Mouse (Mus musculus) stomach, embryonic 15.5 days (tissue): Measurements from ENCODE around the gene Mlxip. TPM values are rescaled to one million over a fixed set of nuclear protein-coding genes. Genes with fewer than 3 reads are reported as not detected.
A peak's percentile ranks its signal among the peaks of the same experiment; 100 is the strongest.

ENCODE experiments used
- ATAC-seq: fragments of 200-750 bp; cut with Nextera tagmentation; 2 replicates; pipeline ENCODE4 v1.8.0; 2017; ENCODE audit warnings: low read depth, moderate number of reproducible peaks, moderate TSS enrichment; ENCODE audit not compliant: insufficient read depth, low FRiP score
- H3K27ac ChIP-seq: fragments of 300-500 bp; sonication (generic); 2 replicates; pipeline ENCODE4 v1.5.1; 2015; ENCODE audit warnings: mild to moderate bottlenecking, inconsistent platforms
- H3K27me3 ChIP-seq: fragments of 300-500 bp; sonication (generic); replicated peaks from 2 replicates; pipeline ENCODE4 v1.6.1; 2015; ENCODE audit warnings: inconsistent platforms
- H3K36me3 ChIP-seq: fragments of 300-500 bp; sonication (generic); 2 replicates; pipeline ENCODE4 v1.6.1; 2015; ENCODE audit warnings: inconsistent platforms
- H3K4me1 ChIP-seq: fragments of 300-500 bp; sonication (generic); 2 replicates; pipeline ENCODE4 v1.6.1; 2015; ENCODE audit warnings: inconsistent platforms
- H3K4me2 ChIP-seq: fragments of 300-500 bp; sonication (generic); 2 replicates; pipeline ENCODE4 v1.6.1; 2015; ENCODE audit warnings: mild to moderate bottlenecking, inconsistent platforms
- H3K4me3 ChIP-seq: fragments of 300-500 bp; sonication (generic); replicated peaks from 2 replicates; pipeline ENCODE4 v1.5.1; 2015; ENCODE audit warnings: inconsistent platforms
- H3K9ac ChIP-seq: fragments of 300-500 bp; sonication (generic); 2 replicates; pipeline ENCODE4 v1.6.1; 2015; ENCODE audit warnings: inconsistent platforms
- H3K9me3 ChIP-seq: fragments of 300-500 bp; sonication (generic); 2 replicates; pipeline ENCODE4 v1.6.1; 2016; ENCODE audit warnings: inconsistent platforms
- WGBS: fragments of 180-500 bp; shearing (Covaris S2); methylation state at CpG from one replicate; pipeline ENCODE4 v1.1.7; 2015; 5-methylcytosine and 5-hydroxymethylcytosine counted together
- polyA plus RNA-seq: library from polyadenylated mRNA; unstranded; fragments of >200 nt; fragmentation: Nextera tagmentation; extraction: Ambion mirVana; gene quantifications from 2 replicates; pipeline ENCODE4 v1.2.1, GENCODE M21; 2015

Mlxip gene
- polyA plus RNA-seq, 1 experiment from 2014 or later: 19.1 TPM

- Histone ChIP-seq H3K36me3 (no peaks in the 10 kb centered on the region; the same call in 1 of the 2 replicates), H3K4me3 (no peak overlapping the region), H3K27ac (no peak overlapping the region), H3K4me1 (0 out of 2 replicates have a peak, but pooled peaks cover 9% of the 10 kb centered on the region), H3K9ac (no peak overlapping the region), H3K9me3 (no peaks in the 10 kb centered on the region), H3K27me3 (no peaks in the 10 kb centered on the region), H3K4me2 (no peak overlapping the region)
- 75% methylated on average over 2 of the region's 2 CpGs for WGBS
- ATAC-seq: no peak
These were observed 19.3 kb downstream of the Mlxip start for GRCm38 (mm10) chr5:123413866-123414363.

GRCm38 (mm10) chr5:123416149-123416548, 21.6 kb downstream of the Mlxip start:
- Histone ChIP-seq H3K4me2 (no peak overlapping the region), H3K4me3 (no peak overlapping the region), H3K9ac (no peak overlapping the region), H3K36me3 (no peaks in the 10 kb centered on the region), H3K4me1 (0 out of 2 replicates have a peak, but pooled peaks cover 11% of the 10 kb centered on the region), H3K27ac (0 out of 2 replicates have a peak overlapping the region, but pooled peaks have one; percentile 36), H3K27me3 (no peaks in the 10 kb centered on the region), H3K9me3 (no peaks in the 10 kb centered on the region)
- peak; percentile 73 for ATAC-seq
- 63% methylated on average over 3 of the region's 3 CpGs for WGBS

- WGBS: 68% methylated on average over 8 of the region's 8 CpGs
- no peak overlapping the region for H3K4me3 ChIP-seq
- no peaks in the 10 kb centered on the region for H3K27me3 ChIP-seq
- no peak overlapping the region for H3K9ac ChIP-seq
- ATAC-seq: no peak
- H3K4me1 ChIP-seq: 0 out of 2 replicates have a peak, but pooled peaks cover 11% of the 10 kb centered on the region
- no peaks in the 10 kb centered on the region for H3K36me3 ChIP-seq
- no peaks in the 10 kb centered on the region for H3K9me3 ChIP-seq
- H3K4me2 ChIP-seq: no peak overlapping the region
- peak overlapping the region; percentile 36; the same call in 1 of the 2 replicates for H3K27ac ChIP-seq
These were observed 22.2 kb downstream of the Mlxip start for GRCm38 (mm10) chr5:123416566-123417518.

DNA sequence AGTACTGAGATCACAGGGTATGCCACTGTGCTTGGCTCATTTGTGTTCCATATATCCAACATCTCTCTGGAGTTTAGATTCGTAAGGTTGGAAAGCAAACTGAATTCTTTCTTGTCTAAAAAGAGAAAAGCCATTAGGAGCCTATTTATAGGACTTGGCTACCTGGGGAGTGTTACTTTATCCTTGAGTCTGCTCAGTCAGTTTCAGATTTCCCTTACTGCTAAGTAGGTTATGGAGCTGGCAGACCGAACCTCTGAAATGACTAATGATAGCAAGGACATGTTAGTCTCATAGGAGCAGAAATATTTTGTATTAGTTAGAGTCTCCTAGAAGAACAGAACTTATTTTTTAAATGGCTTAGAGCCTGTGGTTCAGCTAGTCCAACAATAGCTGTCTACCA, 29.3 kb downstream of the Mlxip start:
- ATAC-seq: no peak
- WGBS: 36% methylated on average over 2 of the region's 2 CpGs

DNA sequence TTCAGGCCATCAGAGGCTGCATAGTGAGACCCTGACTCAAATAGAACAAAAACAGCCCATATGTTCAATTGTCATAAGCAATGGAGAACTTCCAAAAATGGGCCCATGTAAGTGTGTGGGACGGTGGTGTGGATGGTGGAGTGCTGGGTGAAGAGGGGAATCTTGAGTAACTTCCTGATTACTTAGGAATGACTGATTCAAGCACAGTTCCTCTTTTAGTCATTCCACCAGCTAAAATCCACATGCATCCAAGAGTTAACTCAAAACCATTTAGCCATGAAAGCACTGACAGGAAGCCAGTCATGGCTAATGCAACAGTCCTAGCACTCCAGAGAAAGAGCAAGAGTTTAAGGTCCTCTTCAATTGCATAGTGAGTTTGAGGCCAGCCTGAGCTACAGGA, 33.0 kb downstream of the Mlxip start:
- WGBS: 88% methylated on average over 1 of the region's 1 CpGs
- Histone ChIP-seq H3K9me3 (no peaks in the 10 kb centered on the region), H3K9ac (no peak overlapping the region), H3K36me3 (peaks cover 4% of the 10 kb centered on the region; the same call in 1 of the 2 replicates), H3K4me3 (no peak overlapping the region), H3K27ac (no peak overlapping the region), H3K4me1 (peaks cover 5% of the 10 kb centered on the region; the same call in 1 of the 2 replicates), H3K4me2 (no peak overlapping the region), H3K27me3 (no peaks in the 10 kb centered on the region)
- no peak for ATAC-seq

More for the DNA sequence above, 29.3 kb downstream of the Mlxip start:
- Histone ChIP-seq H3K36me3 (peaks cover 4% of the 10 kb centered on the region; the same call in 1 of the 2 replicates), H3K4me1 (0 out of 2 replicates have a peak, but pooled peaks cover 2% of the 10 kb centered on the region), H3K4me2 (no peak overlapping the region), H3K9ac (no peak overlapping the region), H3K9me3 (no peaks in the 10 kb centered on the region), H3K27me3 (no peaks in the 10 kb centered on the region), H3K4me3 (no peak overlapping the region), H3K27ac (no peak overlapping the region)

DNA sequence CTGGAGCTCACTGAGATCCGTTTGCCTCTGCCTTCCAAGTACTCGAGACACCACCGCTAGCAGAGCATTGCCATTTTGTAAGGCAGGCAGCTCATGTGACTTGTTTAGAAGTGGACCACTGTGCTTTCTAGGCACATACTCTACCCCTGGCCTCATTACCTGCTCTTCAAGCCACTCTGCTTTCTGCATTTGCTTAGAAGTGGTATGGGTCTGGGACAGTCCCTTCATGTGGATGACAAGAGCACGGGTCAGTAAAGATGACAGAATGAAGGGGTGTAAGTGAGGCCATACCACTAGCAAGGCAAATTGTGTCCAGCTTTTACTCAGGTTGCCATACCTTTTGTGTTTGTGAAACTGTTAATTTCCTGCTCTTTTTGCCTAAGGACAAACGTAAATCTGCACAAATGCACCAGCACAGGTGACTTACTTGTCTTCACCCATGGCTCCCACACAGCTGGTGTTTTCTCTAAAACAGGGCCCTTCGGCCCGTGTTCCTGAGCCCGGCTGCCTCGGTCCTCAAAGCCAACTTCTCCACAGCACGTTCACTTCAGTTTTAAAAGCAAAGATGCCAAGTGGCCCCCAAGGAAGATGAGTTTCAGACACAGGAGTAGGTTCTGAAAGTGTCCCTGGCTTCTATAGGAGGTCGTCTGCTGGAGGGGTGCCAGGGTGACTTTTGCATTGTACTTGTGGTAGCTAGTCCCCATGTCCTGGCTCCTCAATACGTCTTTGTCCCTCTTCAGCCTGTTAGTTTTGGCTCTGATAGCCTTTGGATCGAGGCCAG, 37.1 kb downstream of the Mlxip start:
- Histone ChIP-seq H3K36me3 (peaks cover 2% of the 10 kb centered on the region; the same call in 1 of the 2 replicates), H3K4me1 (peaks cover 18% of the 10 kb centered on the region), H3K4me3 (no peak overlapping the region), H3K9me3 (no peaks in the 10 kb centered on the region), H3K4me2 (no peak overlapping the region), H3K27me3 (no peaks in the 10 kb centered on the region), H3K27ac (peak overlapping the region; percentile 41; the same call in 1 of the 2 replicates), H3K9ac (no peak overlapping the region)
- 73% methylated on average over 13 of the region's 13 CpGs for WGBS
- ATAC-seq: no peak

- ATAC-seq: no peak
- Histone ChIP-seq H3K4me3 (no peak overlapping the region), H3K9ac (no peak overlapping the region), H3K36me3 (no peaks in the 10 kb centered on the region), H3K4me1 (peaks cover 18% of the 10 kb centered on the region), H3K27me3 (no peaks in the 10 kb centered on the region), H3K27ac (peak overlapping the region; percentile 41; the same call in 1 of the 2 replicates), H3K4me2 (no peak overlapping the region), H3K9me3 (no peaks in the 10 kb centered on the region)
- 63% methylated on average over 3 of the region's 3 CpGs for WGBS
These were observed 37.8 kb downstream of the Mlxip start for GRCm38 (mm10) chr5:123432305-123432874.

GRCm38 (mm10) chr5:123436071-123436779, 41.6 kb downstream of the Mlxip start:
- Histone ChIP-seq H3K27ac (no peak overlapping the region), H3K4me1 (peaks cover 18% of the 10 kb centered on the region), H3K9ac (no peak overlapping the region), H3K9me3 (no peaks in the 10 kb centered on the region), H3K4me2 (no peak overlapping the region), H3K27me3 (no peaks in the 10 kb centered on the region), H3K36me3 (0 out of 2 replicates have a peak, but pooled peaks cover 5% of the 10 kb centered on the region), H3K4me3 (no peak overlapping the region)
- no peak; the same call in 1 of the 2 replicates for ATAC-seq
- WGBS: 60% methylated on average over 8 of the region's 8 CpGs

DNA sequence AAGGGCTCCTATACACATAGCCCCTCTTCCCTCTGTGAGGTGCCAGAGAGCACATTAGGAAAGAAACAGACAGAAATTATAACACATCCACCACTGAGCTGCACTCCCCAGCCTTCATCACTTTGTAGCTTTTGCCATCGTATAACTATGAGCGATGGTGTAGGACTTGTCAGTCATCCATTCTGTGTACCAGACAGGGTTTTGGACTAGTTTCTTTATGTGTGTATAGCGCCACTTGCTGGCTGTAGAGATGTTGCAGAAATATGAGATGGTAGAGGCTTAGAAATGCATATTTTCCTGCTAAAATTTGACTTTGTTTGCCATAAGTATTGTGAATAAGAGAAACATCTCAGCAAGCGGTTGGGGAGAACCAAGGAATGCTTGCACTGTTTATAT, 42.2 kb downstream of the Mlxip start:
- Histone ChIP-seq H3K36me3 (0 out of 2 replicates have a peak, but pooled peaks cover 5% of the 10 kb centered on the region), H3K4me3 (no peak overlapping the region), H3K4me2 (no peak overlapping the region), H3K9ac (no peak overlapping the region), H3K4me1 (peaks cover 17% of the 10 kb centered on the region), H3K9me3 (no peaks in the 10 kb centered on the region), H3K27ac (no peak overlapping the region), H3K27me3 (no peaks in the 10 kb centered on the region)
- ATAC-seq: no peak
- WGBS: 29% methylated on average over 4 of the region's 4 CpGs

- Histone ChIP-seq H3K36me3 (peaks cover 14% of the 10 kb centered on the region), H3K4me2 (no peak overlapping the region), H3K4me1 (peaks cover 10% of the 10 kb centered on the region), H3K9me3 (no peaks in the 10 kb centered on the region), H3K27me3 (no peaks in the 10 kb centered on the region), H3K4me3 (no peak overlapping the region), H3K9ac (no peak overlapping the region), H3K27ac (no peak overlapping the region)
- no peak for ATAC-seq
- 86% methylated on average over 3 of the region's 3 CpGs for WGBS
These were observed 43.8 kb downstream of the Mlxip start for GRCm38 (mm10) chr5:123438381-123438780.

- peaks cover 15% of the 10 kb centered on the region for H3K36me3 ChIP-seq
- H3K9ac ChIP-seq: no peak overlapping the region
- no peaks in the 10 kb centered on the region for H3K27me3 ChIP-seq
- peaks cover 8% of the 10 kb centered on the region for H3K4me1 ChIP-seq
- ATAC-seq: no peak
- WGBS: 91% methylated on average over 1 of the region's 1 CpGs
- no peak overlapping the region for H3K27ac ChIP-seq
- H3K4me2 ChIP-seq: no peak overlapping the region
- no peaks in the 10 kb centered on the region for H3K9me3 ChIP-seq
- no peak overlapping the region for H3K4me3 ChIP-seq
These were observed 44.7 kb downstream of the Mlxip start for GRCm38 (mm10) chr5:123439312-123439711.
